Mouse (Mus musculus) cerebellum, adult 9-10 months (tissue): ENCODE measurements around the gene Hipk2.
A peak's percentile ranks its signal among the peaks of the same experiment; 100 is the strongest.

Experiments
- DNase-seq: peaks from one replicate; pipeline ENCODE4 v3.0.0; 2022

Hipk2 gene

GRCm38 (mm10) chr6:38787134-38787533 lies 88.8 kb downstream of the Hipk2 start:
- no peak for DNase-seq

DNA sequence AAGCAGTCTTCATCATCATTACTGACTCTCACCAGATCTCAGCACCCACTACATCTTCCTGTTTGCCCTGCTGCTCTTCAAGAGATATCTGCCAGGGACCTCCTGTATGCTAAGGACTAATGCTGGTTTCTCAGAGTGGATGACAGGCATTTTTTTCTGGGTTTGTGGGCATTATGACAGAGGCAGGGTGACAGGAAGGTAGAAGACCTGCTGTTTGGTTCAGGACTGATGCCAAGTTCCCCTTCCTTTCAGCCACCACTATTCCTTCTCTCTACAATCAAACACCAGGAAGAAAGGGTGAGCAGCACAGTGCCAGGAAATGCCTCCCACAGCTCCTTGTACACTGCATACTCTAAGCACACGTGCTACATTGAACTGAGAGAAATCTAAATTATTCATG lies 90.2 kb downstream of the Hipk2 start:
- DNase-seq = peak; percentile 45

DNA sequence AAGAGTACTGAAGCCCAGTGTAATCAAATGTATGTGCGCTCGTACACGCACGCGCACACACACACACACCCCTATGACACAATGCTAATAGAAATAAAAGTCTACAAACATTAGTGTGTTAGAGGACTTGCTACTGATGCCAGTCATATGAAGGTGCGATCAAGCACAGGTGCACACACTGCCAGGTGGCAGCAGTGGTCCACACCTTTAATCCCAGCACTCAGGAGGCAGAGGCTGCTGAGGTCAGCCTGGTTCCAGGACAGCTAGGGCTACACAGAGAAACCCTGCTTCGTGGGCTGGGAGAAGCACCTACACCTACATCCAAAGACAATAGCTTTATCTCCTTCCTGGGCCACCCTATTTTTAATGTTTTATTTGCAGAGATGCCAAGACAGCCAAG lies 96.6 kb downstream of the Hipk2 start:
- DNase-seq = no peak

- no peak for DNase-seq
Observed at GRCm38 (mm10) chr6:38778887-38779286, 97.1 kb downstream of the Hipk2 start.

GRCm38 (mm10) chr6:38776000-38776584 lies 99.9 kb downstream of the Hipk2 start:
- DNase-seq = peak; percentile 30

GRCm38 (mm10) chr6:38772836-38773518 lies 103.0 kb downstream of the Hipk2 start:
- DNase-seq = no peak

DNA sequence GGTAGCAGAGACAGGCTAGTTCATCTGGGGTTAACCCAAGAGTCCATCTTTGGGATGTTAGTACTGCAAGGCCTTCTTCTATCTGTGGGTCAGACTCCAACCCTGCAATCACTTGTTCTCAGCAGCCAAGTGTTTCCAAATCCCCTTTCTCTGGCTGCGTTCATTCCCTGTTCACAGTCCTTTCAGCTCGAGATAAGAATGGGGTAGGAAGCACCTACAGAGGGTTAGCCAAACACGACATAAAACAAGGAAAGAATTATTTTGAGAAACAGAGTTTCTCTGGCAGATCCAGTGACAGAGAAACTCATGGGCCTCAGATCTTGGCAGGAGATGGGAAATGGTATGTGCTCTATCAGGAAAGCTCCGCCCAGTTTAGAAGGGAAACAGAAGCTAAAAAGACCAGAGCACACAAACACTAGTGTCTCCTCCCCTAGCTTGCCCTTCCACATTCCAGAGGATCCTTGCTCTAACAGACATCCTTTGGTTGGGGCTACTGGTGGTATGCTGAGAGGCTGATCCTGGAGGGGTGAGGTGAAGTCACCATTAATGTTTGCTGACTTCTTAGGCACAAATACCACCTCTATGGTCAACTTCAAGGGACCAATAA lies 104.8 kb downstream of the Hipk2 start:
- no peak for DNase-seq

GRCm38 (mm10) chr6:38769627-38770026 lies 106.3 kb downstream of the Hipk2 start:
- no peak for DNase-seq

- DNase-seq = no peak
Observed at GRCm38 (mm10) chr6:38762588-38763265, 113.2 kb downstream of the Hipk2 start.

- no peak for DNase-seq
Observed at GRCm38 (mm10) chr6:38762006-38762405, 114.0 kb downstream of the Hipk2 start.

- DNase-seq = no peak
Observed at GRCm38 (mm10) chr6:38760911-38761706, 114.9 kb downstream of the Hipk2 start.

DNA sequence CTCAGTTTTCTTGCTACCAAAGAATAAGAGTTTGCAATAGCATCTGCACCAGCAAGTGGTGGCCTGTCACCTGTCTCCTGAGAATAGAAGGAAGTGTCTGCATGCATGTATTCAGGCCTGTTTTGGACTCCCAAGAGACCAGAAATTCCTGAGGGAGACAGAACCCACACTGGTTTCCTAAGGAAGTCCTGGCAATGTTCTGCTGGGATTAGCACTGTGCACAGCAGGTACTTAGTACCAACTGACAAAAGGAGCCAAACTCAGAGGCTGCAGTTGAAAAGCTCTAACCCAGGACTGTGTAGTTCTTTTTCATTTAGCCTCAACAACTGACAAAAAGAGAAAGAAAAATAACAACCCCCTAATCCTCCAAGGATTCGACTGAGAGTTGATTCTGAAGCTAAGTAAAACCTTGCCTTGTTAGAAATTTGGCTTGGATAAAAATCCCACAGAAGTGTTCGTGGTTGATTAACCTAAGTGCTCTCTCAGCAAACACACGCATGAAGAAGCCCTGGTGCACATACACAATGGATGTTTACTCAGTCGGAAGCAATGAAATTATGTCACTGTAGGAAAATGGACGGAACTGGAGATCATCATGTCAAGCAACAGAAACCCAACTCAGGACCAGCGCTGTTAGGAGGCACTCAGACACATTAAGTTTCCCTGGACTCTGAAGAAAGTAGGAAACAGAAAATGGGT lies 115.9 kb downstream of the Hipk2 start:
- no peak for DNase-seq

GRCm38 (mm10) chr6:38759186-38759585 lies 116.8 kb downstream of the Hipk2 start:
- DNase-seq = no peak

- no peak for DNase-seq
Observed at GRCm38 (mm10) chr6:38757597-38757996, 118.4 kb downstream of the Hipk2 start.

DNA sequence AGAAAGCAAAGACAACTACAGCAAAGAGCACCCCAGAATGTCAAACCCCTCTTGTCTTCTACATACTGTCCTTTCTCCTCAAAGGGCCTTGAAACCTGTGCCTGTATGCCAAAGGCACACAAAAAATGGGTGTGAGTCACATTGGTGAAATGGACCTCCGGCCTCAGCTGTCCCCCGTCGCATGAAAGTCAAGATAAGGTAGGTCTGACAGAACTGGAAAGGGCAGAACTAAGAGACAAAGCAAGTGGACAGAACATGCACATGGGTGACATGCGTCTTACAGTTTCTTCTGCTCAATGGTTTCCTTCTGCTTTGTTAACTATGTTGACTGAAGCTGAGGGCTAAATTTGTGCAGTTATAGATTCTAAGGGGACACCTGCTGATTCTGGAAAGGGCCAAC lies 119.0 kb downstream of the Hipk2 start:
- DNase-seq = no peak

DNA sequence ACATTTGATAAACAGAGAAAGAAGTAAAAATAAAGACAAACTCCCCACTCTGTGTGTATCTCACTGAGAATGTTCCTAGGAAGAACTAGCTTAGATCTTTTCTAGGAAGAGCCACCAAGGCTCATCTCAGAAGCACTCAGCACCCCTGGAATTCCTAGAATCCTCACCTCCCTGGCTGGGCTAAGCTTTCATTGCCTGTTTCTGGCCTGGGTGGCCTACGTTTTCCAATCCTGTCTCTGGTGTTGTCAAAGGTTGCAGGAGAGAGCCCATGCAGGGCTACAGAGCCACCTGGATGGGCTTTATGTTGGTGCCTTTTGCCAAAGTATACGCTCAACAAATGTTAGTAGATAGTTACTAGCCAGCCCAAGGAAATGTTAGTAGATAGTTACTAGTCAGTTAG lies 120.0 kb downstream of the Hipk2 start:
- DNase-seq = no peak

GRCm38 (mm10) chr6:38755188-38755587 lies 120.8 kb downstream of the Hipk2 start:
- DNase-seq = no peak

DNA sequence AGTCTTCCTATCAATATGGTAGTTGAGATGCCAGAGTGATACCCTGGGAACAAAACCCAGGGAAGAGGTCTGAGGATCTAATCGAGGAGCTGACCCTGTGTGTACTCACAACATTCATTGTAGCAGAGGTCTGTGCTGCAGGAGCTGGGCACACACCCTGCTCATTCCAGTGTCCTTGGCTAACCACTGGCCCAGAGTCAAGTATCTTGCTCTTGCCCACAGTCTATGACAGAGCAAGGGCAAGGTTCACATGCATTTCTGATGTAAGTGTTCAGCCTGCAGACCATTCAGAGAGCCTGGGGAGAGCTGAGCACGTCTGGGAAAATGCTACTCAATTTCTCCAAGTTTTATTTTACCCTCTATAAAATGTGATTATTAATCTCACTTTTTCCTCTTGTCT lies 122.2 kb downstream of the Hipk2 start:
- no peak for DNase-seq

DNA sequence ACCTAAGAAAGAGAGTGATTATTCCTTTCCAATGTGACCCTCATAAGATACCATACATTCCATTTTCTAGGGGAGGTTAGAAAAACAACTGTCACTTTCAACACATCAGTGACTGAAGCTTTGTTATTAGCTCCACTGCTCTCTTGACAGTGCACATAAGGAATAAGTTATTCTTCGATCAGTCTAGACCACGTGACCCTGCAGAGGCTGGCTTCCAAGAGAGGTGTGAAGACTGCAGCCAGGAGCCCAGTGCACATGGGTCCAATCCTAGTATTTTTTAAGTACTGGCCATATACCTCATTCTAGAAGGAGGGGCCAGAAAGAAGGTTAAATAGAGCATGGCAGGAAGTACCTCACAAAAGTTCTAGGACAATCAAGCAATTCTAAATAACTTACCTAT lies 122.9 kb downstream of the Hipk2 start:
- DNase-seq = no peak

GRCm38 (mm10) chr6:38752495-38752894 lies 123.5 kb downstream of the Hipk2 start:
- no peak for DNase-seq

GRCm38 (mm10) chr6:38748037-38748436 lies 127.9 kb downstream of the Hipk2 start:
- no peak for DNase-seq

DNA sequence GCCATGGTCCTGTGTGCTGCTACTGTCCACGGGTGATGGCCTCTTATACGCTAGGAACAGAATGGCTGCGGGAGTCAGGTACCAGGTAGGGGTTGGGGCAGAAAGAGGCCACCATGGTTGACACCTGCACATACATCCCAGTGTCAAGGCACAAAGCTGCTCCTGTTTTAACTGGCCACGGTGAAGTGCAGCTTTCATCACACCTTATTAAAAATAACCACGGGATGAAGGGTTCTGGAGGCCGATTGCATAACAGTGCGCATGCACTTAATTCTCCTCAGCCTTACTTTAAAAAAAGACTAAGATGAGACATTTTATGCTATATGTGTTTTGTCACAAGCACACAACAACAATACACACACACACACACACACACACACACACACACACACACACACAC lies 132.6 kb downstream of the Hipk2 start:
- no peak for DNase-seq
